Mouse (Mus musculus) hindbrain, embryonic 10.5 days (tissue): ENCODE results near the gene Serpina1a. TPM values are rescaled to one million over a fixed set of nuclear protein-coding genes. Genes with fewer than 3 reads are reported as not detected.
"Not testable (repeated sequence)": the region's sequence is repeated elsewhere in the genome, so short reads cannot be mapped to it uniquely, and the experiment has no call there.

Experiments used
- DNase-seq: peaks from one replicate; pipeline ENCODE4 v3.0.0-alpha.2; 2017; ENCODE audit warnings: low spot score
- H3K27ac ChIP-seq: fragments of 300-500 bp; sonication (generic); 2 replicates; pipeline ENCODE4 v1.5.1; 2016; ENCODE audit warnings: mild to moderate bottlenecking, moderate library complexity
- H3K27me3 ChIP-seq: fragments of 300-500 bp; sonication (generic); 2 replicates; pipeline ENCODE4 v1.6.1; 2016; ENCODE audit warnings: mild to moderate bottlenecking; ENCODE audit not compliant: poor library complexity, insufficient read depth, severe bottlenecking
- H3K36me3 ChIP-seq: fragments of 300-500 bp; sonication (generic); 2 replicates; pipeline ENCODE4 v1.6.1; 2016; ENCODE audit warnings: mild to moderate bottlenecking, moderate library complexity
- H3K4me1 ChIP-seq: fragments of 300-500 bp; sonication (generic); replicated peaks from 2 replicates; pipeline ENCODE4 v1.6.1; 2016; ENCODE audit warnings: mild to moderate bottlenecking
- H3K4me3 ChIP-seq: fragments of 300-500 bp; sonication (generic); 2 replicates; pipeline ENCODE4 v1.5.1; 2016; ENCODE audit warnings: mild to moderate bottlenecking, moderate library complexity
- H3K9me3 ChIP-seq: fragments of 300-500 bp; sonication (generic); 2 replicates; pipeline ENCODE4 v1.6.1; 2016; ENCODE audit warnings: mild to moderate bottlenecking, moderate library complexity
- WGBS: fragments of 180-500 bp; shearing (Covaris S2); methylation state at CpG from one replicate; pipeline ENCODE4 v1.1.7; 2016; 5-methylcytosine and 5-hydroxymethylcytosine counted together
- polyA plus RNA-seq: library from polyadenylated mRNA; unstranded; fragments of >200 nt; fragmentation: Nextera tagmentation; extraction: Ambion mirVana; gene quantifications from 2 replicates; pipeline ENCODE4 v1.2.1, GENCODE M21; 2016

Serpina1a gene
- polyA plus RNA-seq: not detected in 2 replicates

- H3K4me1 ChIP-seq, H3K27me3 ChIP-seq, H3K36me3 ChIP-seq, H3K4me3 ChIP-seq, DNase-seq, H3K27ac ChIP-seq: not testable (repeated sequence)
- 84% methylated on average over 9 of the region's 9 CpGs for WGBS
- peaks cover 43% of the 10 kb centered on the region for H3K9me3 ChIP-seq
Observed at GRCm38 (mm10) chr12:103863101-103863974, at the start of gene Serpina1a. TSS of gene Serpina1a (minus strand) at chr12:103863562.

- 94% methylated on average over 13 of the region's 16 CpGs for WGBS
- H3K27me3 ChIP-seq, DNase-seq, H3K4me3 ChIP-seq, H3K27ac ChIP-seq, H3K4me1 ChIP-seq, H3K36me3 ChIP-seq: not testable (repeated sequence)
- H3K9me3 ChIP-seq: peaks cover 17% of the 10 kb centered on the region
Observed at GRCm38 (mm10) chr12:103909181-103909580, 45.8 kb upstream of the Serpina1a start.

GRCm38 (mm10) chr12:103907746-103908145 lies 44.4 kb upstream of the Serpina1a start:
- not testable (repeated sequence) for DNase-seq, H3K27ac ChIP-seq, H3K4me1 ChIP-seq, H3K36me3 ChIP-seq, H3K27me3 ChIP-seq, H3K4me3 ChIP-seq
- WGBS: 56% methylated on average over 1 of the region's 1 CpGs
- peaks cover 19% of the 10 kb centered on the region for H3K9me3 ChIP-seq

GRCm38 (mm10) chr12:103904837-103905340 lies 41.5 kb upstream of the Serpina1a start, which contains the start of gene Serpina1c:
TSS of gene Serpina1c (minus strand) at chr12:103904887.
- H3K4me3 ChIP-seq, H3K27ac ChIP-seq, H3K4me1 ChIP-seq, H3K36me3 ChIP-seq, DNase-seq, H3K27me3 ChIP-seq: not testable (repeated sequence)
- WGBS: 83% methylated on average over 4 of the region's 4 CpGs
- H3K9me3 ChIP-seq: peaks cover 32% of the 10 kb centered on the region

GRCm38 (mm10) chr12:103901929-103902328 lies 38.6 kb upstream of the Serpina1a start:
- H3K4me1 ChIP-seq, DNase-seq, H3K36me3 ChIP-seq, H3K4me3 ChIP-seq, H3K27me3 ChIP-seq, H3K27ac ChIP-seq: not testable (repeated sequence)
- peaks cover 31% of the 10 kb centered on the region for H3K9me3 ChIP-seq
- WGBS: 94% methylated on average over 3 of the region's 3 CpGs

GRCm38 (mm10) chr12:103866873-103867272 lies 3.5 kb upstream of the Serpina1a start:
- 97% methylated on average over 1 of the region's 1 CpGs for WGBS
- not testable (repeated sequence) for H3K4me3 ChIP-seq, DNase-seq, H3K4me1 ChIP-seq, H3K36me3 ChIP-seq, H3K27me3 ChIP-seq, H3K27ac ChIP-seq
- peaks cover 39% of the 10 kb centered on the region for H3K9me3 ChIP-seq

GRCm38 (mm10) chr12:103860976-103861375 lies 2.4 kb downstream of the Serpina1a start:
- no peaks in the 10 kb centered on the region for H3K27me3 ChIP-seq
- 71% methylated on average over 3 of the region's 3 CpGs for WGBS
- H3K36me3 ChIP-seq: no peaks in the 10 kb centered on the region
- peaks cover 38% of the 10 kb centered on the region for H3K9me3 ChIP-seq
- no peak overlapping the region for H3K27ac ChIP-seq
- no peaks in the 10 kb centered on the region for H3K4me1 ChIP-seq
- no peak overlapping the region for H3K4me3 ChIP-seq
- DNase-seq: no peak

GRCm38 (mm10) chr12:103860571-103860970 lies 2.8 kb downstream of the Serpina1a start:
- H3K27me3 ChIP-seq, H3K27ac ChIP-seq, H3K4me3 ChIP-seq, H3K4me1 ChIP-seq, H3K36me3 ChIP-seq, DNase-seq: not testable (repeated sequence)
- H3K9me3 ChIP-seq: peaks cover 36% of the 10 kb centered on the region
- WGBS: 84% methylated on average over 3 of the region's 4 CpGs

- H3K27me3 ChIP-seq, H3K27ac ChIP-seq, H3K4me1 ChIP-seq, H3K36me3 ChIP-seq, H3K4me3 ChIP-seq, DNase-seq: not testable (repeated sequence)
- peaks cover 29% of the 10 kb centered on the region for H3K9me3 ChIP-seq
- 72% methylated on average over 3 of the region's 3 CpGs for WGBS
Observed at GRCm38 (mm10) chr12:103859584-103859983, 3.8 kb downstream of the Serpina1a start.

- peaks cover 19% of the 10 kb centered on the region for H3K9me3 ChIP-seq
- H3K27me3 ChIP-seq, H3K27ac ChIP-seq, H3K4me3 ChIP-seq, H3K4me1 ChIP-seq, H3K36me3 ChIP-seq, DNase-seq: not testable (repeated sequence)
- 85% methylated on average over 2 of the region's 2 CpGs for WGBS
Observed at GRCm38 (mm10) chr12:103853032-103853431, 10.3 kb downstream of the Serpina1a start.

GRCm38 (mm10) chr12:103830273-103830672 lies 33.1 kb downstream of the Serpina1a start, which contains the start of gene Serpina1b:
TSS of gene Serpina1b (minus strand) at chr12:103830373.
- H3K27me3 ChIP-seq, H3K4me3 ChIP-seq, DNase-seq, H3K36me3 ChIP-seq, H3K4me1 ChIP-seq, H3K27ac ChIP-seq: not testable (repeated sequence)
- peaks cover 40% of the 10 kb centered on the region for H3K9me3 ChIP-seq
- WGBS: 80% methylated on average over 4 of the region's 4 CpGs

- not testable (repeated sequence) for H3K4me1 ChIP-seq, H3K27me3 ChIP-seq, DNase-seq, H3K36me3 ChIP-seq, H3K27ac ChIP-seq, H3K4me3 ChIP-seq
- H3K9me3 ChIP-seq: peaks cover 34% of the 10 kb centered on the region
- WGBS: 89% methylated on average over 6 of the region's 6 CpGs
Observed at GRCm38 (mm10) chr12:103827661-103828372, 35.5 kb downstream of the Serpina1a start.

GRCm38 (mm10) chr12:103823826-103824225 lies 39.5 kb downstream of the Serpina1a start:
- peaks cover 32% of the 10 kb centered on the region for H3K9me3 ChIP-seq
- H3K27me3 ChIP-seq, DNase-seq, H3K4me1 ChIP-seq, H3K27ac ChIP-seq, H3K4me3 ChIP-seq, H3K36me3 ChIP-seq: not testable (repeated sequence)
- WGBS: 83% methylated on average over 5 of the region's 5 CpGs
